Mouse (Mus musculus) hindbrain, postnatal 0 days (tissue): ENCODE measurements around the gene Scfd2. TPM values are rescaled to one million over a fixed set of nuclear protein-coding genes. Genes with fewer than 3 reads are reported as not detected.

Source experiments
- ATAC-seq: fragments of 200-750 bp; cut with Nextera tagmentation; 2 replicates; pipeline ENCODE4 v1.8.0; 2017; ENCODE audit warnings: mild to moderate bottlenecking, moderate TSS enrichment, moderate library complexity
- DNase-seq: peaks from one replicate; pipeline ENCODE4 v3.0.0-alpha.2; 2015; ENCODE audit warnings: low spot score
- H3K27ac ChIP-seq: fragments of 300-500 bp; sonication (generic); 2 replicates; pipeline ENCODE4 v1.5.1; 2014; ENCODE audit warnings: mild to moderate bottlenecking
- H3K27me3 ChIP-seq: fragments of 300-500 bp; sonication (generic); 2 replicates; pipeline ENCODE4 v1.6.1; 2014; ENCODE audit warnings: low read length, mixed read lengths; ENCODE audit not compliant: insufficient read depth
- H3K36me3 ChIP-seq: fragments of 300-500 bp; sonication (generic); 2 replicates; pipeline ENCODE4 v1.6.1; 2014; ENCODE audit warnings: low read length, mixed read lengths; ENCODE audit not compliant: insufficient read depth
- H3K4me1 ChIP-seq: fragments of 300-500 bp; sonication (generic); 2 replicates; pipeline ENCODE4 v1.6.1; 2014; ENCODE audit warnings: antibody characterized with exemption, low read length, mixed read lengths; ENCODE audit not compliant: insufficient read depth
- H3K4me2 ChIP-seq: fragments of 300-500 bp; sonication (generic); 2 replicates; pipeline ENCODE4 v1.6.1; 2014; ENCODE audit warnings: low read depth, mild to moderate bottlenecking, low read length, moderate library complexity, mixed read lengths
- H3K4me3 ChIP-seq: fragments of 300-500 bp; sonication (generic); 2 replicates; pipeline ENCODE4 v1.5.1; 2014; ENCODE audit warnings: low read length
- H3K9ac ChIP-seq: fragments of 300-500 bp; sonication (generic); replicated peaks from 2 replicates; pipeline ENCODE4 v1.6.1; 2014; ENCODE audit warnings: mild to moderate bottlenecking, low read length, moderate library complexity, mixed read lengths
- H3K9me3 ChIP-seq: fragments of 300-500 bp; sonication (generic); 2 replicates; pipeline ENCODE4 v1.6.1; 2016; ENCODE audit warnings: low read length, mixed read lengths
- CTCF ChIP-seq: IDR thresholded peaks from 2 replicates; pipeline ENCODE4 v1.5.1; 2016; ENCODE audit warnings: antibody characterized with exemption, control low read depth, low read depth
- WGBS: fragments of 180-500 bp; shearing (Covaris S2); extraction: QIAGEN DNeasy Blood & Tissue Kit; methylation state at CpG from one replicate; pipeline ENCODE4 v1.1.7; 2014; 5-methylcytosine and 5-hydroxymethylcytosine counted together
- polyA plus RNA-seq: library from polyadenylated mRNA; unstranded; fragments of >200 nt; fragmentation: Nextera tagmentation; extraction: Ambion mirVana; gene quantifications from 2 replicates; pipeline ENCODE4 v1.2.1, GENCODE M21; 2015
- total RNA-seq: library from RNA; depleted of rRNA; stranded (reverse); fragments of >200 nt; gene quantifications from 2 replicates; pipeline ENCODE4 v1.2.3, GENCODE M21; 2014

Scfd2 gene
- total and polyA plus RNA-seq, 2 experiments from 2014 or later = 18.9 to 35.1 TPM

- DNase-seq = no peak
- Histone ChIP-seq H3K4me3 (no peak overlapping the region), H3K27ac (no peak overlapping the region), H3K36me3 (no peaks in the 10 kb centered on the region), H3K9me3 (no peaks in the 10 kb centered on the region), H3K27me3 (no peaks in the 10 kb centered on the region), H3K4me2 (no peak overlapping the region), H3K4me1 (no peaks in the 10 kb centered on the region), H3K9ac (no peak overlapping the region)
- no peak for ATAC-seq
- 52% methylated on average over 5 of the region's 5 CpGs for whole genome bisulfite sequencing
- TF ChIP-seq CTCF = no peak
Observed at GRCm38 (mm10) chr5:74380045-74380444, 151.5 kb downstream of the Scfd2 start.

- H3K4me1 ChIP-seq = no peaks in the 10 kb centered on the region
- H3K9ac ChIP-seq = no peak overlapping the region
- WGBS = 54% methylated on average over 9 of the region's 9 CpGs
- DNase-seq = no peak
- no peak for ATAC-seq
- no peak overlapping the region for H3K4me2 ChIP-seq
- H3K9me3 ChIP-seq = no peaks in the 10 kb centered on the region
- H3K27ac ChIP-seq = no peak overlapping the region
- H3K4me3 ChIP-seq = no peak overlapping the region
- H3K36me3 ChIP-seq = no peaks in the 10 kb centered on the region
- no peaks in the 10 kb centered on the region for H3K27me3 ChIP-seq
- no peak for TF ChIP-seq CTCF
Observed at GRCm38 (mm10) chr5:74366710-74367101, 164.9 kb downstream of the Scfd2 start.

GRCm38 (mm10) chr5:74365984-74366709, 165.4 kb downstream of the Scfd2 start:
- Histone ChIP-seq H3K4me2 (no peak overlapping the region), H3K36me3 (no peaks in the 10 kb centered on the region), H3K27me3 (no peaks in the 10 kb centered on the region), H3K9me3 (no peaks in the 10 kb centered on the region), H3K4me3 (no peak overlapping the region), H3K9ac (no peak overlapping the region), H3K27ac (no peak overlapping the region), H3K4me1 (no peaks in the 10 kb centered on the region)
- no peak for ATAC-seq
- 41% methylated on average over 4 of the region's 4 CpGs for WGBS
- no peak for TF ChIP-seq CTCF
- no peak for DNase-seq

GRCm38 (mm10) chr5:74365408-74365807, 166.2 kb downstream of the Scfd2 start:
- no peak overlapping the region for H3K4me2 ChIP-seq
- TF ChIP-seq CTCF = no peak
- no peaks in the 10 kb centered on the region for H3K4me1 ChIP-seq
- no peaks in the 10 kb centered on the region for H3K27me3 ChIP-seq
- ATAC-seq (no peak), DNase-seq (peak; percentile 16)
- no peaks in the 10 kb centered on the region for H3K36me3 ChIP-seq
- WGBS = 51% methylated on average over 6 of the region's 6 CpGs
- no peak overlapping the region for H3K27ac ChIP-seq
- H3K4me3 ChIP-seq = no peak overlapping the region
- H3K9me3 ChIP-seq = no peaks in the 10 kb centered on the region
- no peak overlapping the region for H3K9ac ChIP-seq

- H3K36me3 ChIP-seq = no peaks in the 10 kb centered on the region
- no peaks in the 10 kb centered on the region for H3K9me3 ChIP-seq
- no peak for TF ChIP-seq CTCF
- no peak overlapping the region for H3K4me3 ChIP-seq
- no peak overlapping the region for H3K27ac ChIP-seq
- DNase-seq (no peak), ATAC-seq (no peak)
- no peaks in the 10 kb centered on the region for H3K4me1 ChIP-seq
- H3K27me3 ChIP-seq = no peaks in the 10 kb centered on the region
- H3K4me2 ChIP-seq = no peak overlapping the region
- 49% methylated on average over 1 of the region's 1 CpGs for WGBS
- H3K9ac ChIP-seq = no peak overlapping the region
Observed at GRCm38 (mm10) chr5:74363296-74363695, 168.3 kb downstream of the Scfd2 start.

- H3K27me3 ChIP-seq = no peaks in the 10 kb centered on the region
- no peaks in the 10 kb centered on the region for H3K4me1 ChIP-seq
- H3K36me3 ChIP-seq = no peaks in the 10 kb centered on the region
- H3K4me3 ChIP-seq = no peak overlapping the region
- H3K27ac ChIP-seq = no peak overlapping the region
- 73% methylated on average over 5 of the region's 5 CpGs for WGBS
- H3K9ac ChIP-seq = no peak overlapping the region
- DNase-seq (no peak), ATAC-seq (no peak)
- no peak for TF ChIP-seq CTCF
- no peaks in the 10 kb centered on the region for H3K9me3 ChIP-seq
- no peak overlapping the region for H3K4me2 ChIP-seq
Observed at GRCm38 (mm10) chr5:74361531-74361930, 170.0 kb downstream of the Scfd2 start.

- no peak for TF ChIP-seq CTCF
- no peak overlapping the region for H3K9ac ChIP-seq
- WGBS = 79% methylated on average over 8 of the region's 8 CpGs
- no peak overlapping the region for H3K27ac ChIP-seq
- DNase-seq (no peak), ATAC-seq (no peak)
- H3K4me3 ChIP-seq = no peak overlapping the region
- H3K4me2 ChIP-seq = no peak overlapping the region
- no peaks in the 10 kb centered on the region for H3K4me1 ChIP-seq
- no peaks in the 10 kb centered on the region for H3K27me3 ChIP-seq
- no peaks in the 10 kb centered on the region for H3K36me3 ChIP-seq
- no peaks in the 10 kb centered on the region for H3K9me3 ChIP-seq
Observed at GRCm38 (mm10) chr5:74358033-74358432, 173.5 kb downstream of the Scfd2 start.
